26 mouse cellular contexts compared by ENCODE assay signal in the genomic region with DNA sequence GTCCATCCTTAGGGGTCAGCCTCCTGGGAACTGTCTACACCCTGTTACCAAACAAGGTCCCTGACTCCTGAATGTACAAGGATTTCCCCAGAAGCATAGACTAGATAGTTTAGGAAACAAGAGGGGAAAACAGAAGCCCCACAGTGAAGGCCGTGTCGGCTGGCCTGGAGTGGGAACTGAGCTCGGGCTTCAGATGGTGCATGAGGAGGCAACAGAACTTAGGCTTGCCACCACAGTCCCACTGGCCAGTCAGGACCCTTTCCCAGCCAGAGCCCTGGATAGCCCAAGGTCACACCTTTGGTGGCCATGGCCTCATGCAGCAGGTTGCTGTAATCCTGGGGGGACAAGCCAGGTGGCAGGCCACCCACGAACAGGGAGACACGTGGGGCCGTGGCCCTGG. TPM values are rescaled to one million over a fixed set of nuclear protein-coding genes. Genes with fewer than 3 reads are reported as not detected.
"Had no signal": no experiment of that assay in that cellular context is flagged by ENCODE, and none has a peak within 500 bp of the region (broad histone marks: within the 10 kb centered on the region; RNA-seq: fewer than 3 reads in every experiment).

No protein-coding gene starts in this region.

- H3K4me2 ChIP-seq: heart, embryonic 12.5 days; hindbrain, embryonic 12.5 days; hindbrain, embryonic 14.5 days; intestine, embryonic 15.5 days; limb, embryonic 12.5 days; liver, embryonic 11.5 days; liver, embryonic 13.5 days had no signal

- H3K9me3 ChIP-seq: heart, embryonic 12.5 days; hindbrain, embryonic 10.5 days; hindbrain, embryonic 12.5 days; intestine, embryonic 15.5 days; limb, embryonic 10.5 days; limb, embryonic 12.5 days; liver, embryonic 13.5 days had no signal

- ATAC-seq: hindbrain, embryonic 16.5 days; inflammation-experienced regulatory T-cells, adult 6 months; intestine, embryonic 15.5 days; intestine, postnatal 0 days had no signal

- H3K4me3 ChIP-seq: gastrocnemius, adult 2 months; heart, embryonic 12.5 days; hindbrain, embryonic 10.5 days; hindbrain, embryonic 12.5 days; intestine, embryonic 15.5 days; layer of hippocampus, adult 2 months; left cerebral cortex, adult 2 months; limb, embryonic 10.5 days; limb, embryonic 12.5 days; liver, embryonic 13.5 days had no signal

- H3K27me3 ChIP-seq: heart, embryonic 12.5 days; hindbrain, embryonic 12.5 days; intestine, embryonic 15.5 days; limb, embryonic 12.5 days; liver, embryonic 13.5 days had no signal

- H3K27ac ChIP-seq: gastrocnemius, adult 2 months; hindbrain, embryonic 10.5 days; hindbrain, embryonic 12.5 days; hindbrain, embryonic 14.5 days; intestine, embryonic 15.5 days; layer of hippocampus, adult 2 months; left cerebral cortex, adult 2 months; limb, embryonic 10.5 days; limb, embryonic 12.5 days; liver, embryonic 13.5 days had no signal

- H3K4me1 ChIP-seq: heart, embryonic 12.5 days; hindbrain, embryonic 12.5 days; intestine, embryonic 15.5 days; limb, embryonic 10.5 days; limb, embryonic 12.5 days had no signal

- DNase-seq: gastrocnemius, adult 2 months; gastrocnemius, postnatal 10 days; gastrocnemius, postnatal 25 days; heart, postnatal 10 days; heart, postnatal 4 days; kidney, adult 18-20 months; kidney, adult 8-10 months; kidney, postnatal 10 days; kidney, postnatal 25 days; kidney, postnatal 4 days; liver; liver, embryonic 13.5 days had no signal

- H3K9ac ChIP-seq: heart, embryonic 12.5 days; hindbrain, embryonic 12.5 days; hindbrain, embryonic 14.5 days; intestine, embryonic 15.5 days; limb, embryonic 12.5 days; liver, embryonic 13.5 days had no signal

RNA-seq across cellular contexts. Expression of a gene that starts 22.0 kb away (rescaled TPM):
- total RNA-seq: gastrocnemius, adult 2 months; gastrocnemius, postnatal 25 days; heart, postnatal 25 days had no signal
